Mouse (Mus musculus): ENCODE results near the gene Ptcd3.

DNA sequence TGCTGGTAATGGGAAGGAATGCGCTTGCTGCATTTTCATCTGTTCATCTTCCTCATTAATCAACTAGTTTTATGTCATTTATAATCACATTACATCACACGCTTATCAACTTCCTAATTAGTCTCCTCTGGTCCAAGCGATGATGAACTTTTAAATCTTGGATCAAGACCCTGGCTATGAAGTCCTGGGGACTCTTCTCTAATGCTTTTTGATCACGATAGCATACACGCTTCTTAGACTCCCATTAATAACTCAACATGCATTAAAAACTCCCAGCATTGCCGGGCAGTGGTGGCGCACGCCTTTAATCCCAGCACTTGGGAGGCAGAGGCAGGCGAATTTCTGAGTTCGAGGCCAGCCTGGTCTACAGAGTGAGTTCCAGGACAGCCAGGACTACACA is 834 bp upstream of the Ptcd3 start:
- no peak for TF ChIP-seq POLR2A (IDR thresholded peaks at IDR 0.05; ENCODE audit: borderline replicate concordance, extremely low read depth, low read depth, low read length)
- TF ChIP-seq CTCF (IDR thresholded peaks at IDR 0.05; ENCODE audit: insufficient read depth, low read length) = no peak
